Mouse (Mus musculus) stomach, adult 2 months (tissue): ENCODE measurements around the gene Ly6g6e. TPM values are rescaled to one million over a fixed set of nuclear protein-coding genes. Genes with fewer than 3 reads are reported as not detected.

Experiments
- polyA plus RNA-seq: library from polyadenylated mRNA; depleted of rRNA; stranded (reverse); fragments of >200 nt; gene quantifications from 2 replicates; pipeline ENCODE4 v1.2.3, GENCODE M21; 2012; rRNA removed

Ly6g6e gene
- polyA plus RNA-seq, 1 experiment = 112 TPM

Other genes with a start within 250 kb of the Ly6g6e start
- gene Stk19, start 240.0 kb upstream of the Ly6g6e start, polyA plus RNA-seq = 31.6 and 34.6 TPM in 2 replicates
- 34.4 and 36.4 TPM in 2 replicates for gene Dxo, start 239.9 kb upstream of the Ly6g6e start, polyA plus RNA-seq
- gene Skiv2l, start 226.7 kb upstream of the Ly6g6e start, polyA plus RNA-seq = 44.5 and 47.7 TPM in 2 replicates
- gene Nelfe, start 226.5 kb upstream of the Ly6g6e start, polyA plus RNA-seq = 11.5 and 13.1 TPM in 2 replicates
- 1.7 and 2.0 TPM in 2 replicates for gene Cfb, start 214.4 kb upstream of the Ly6g6e start, polyA plus RNA-seq
- 3.6 and 3.9 TPM in 2 replicates for gene Zbtb12, start 197.4 kb upstream of the Ly6g6e start, polyA plus RNA-seq
- not detected in 2 replicates for gene Gm20547, start 194.9 kb upstream of the Ly6g6e start, polyA plus RNA-seq
- 1.9 and 2.3 TPM in 2 replicates for gene C2, start 178.6 kb upstream of the Ly6g6e start, polyA plus RNA-seq
- 126 and 127 TPM in 2 replicates for gene Ehmt2, start 178.4 kb upstream of the Ly6g6e start, polyA plus RNA-seq
- gene Slc44a4, start 162.4 kb upstream of the Ly6g6e start, polyA plus RNA-seq = 48.6 and 48.7 TPM in 2 replicates
- gene Neu1, start 145.6 kb upstream of the Ly6g6e start, polyA plus RNA-seq = 30.4 and 43.8 TPM in 2 replicates
- gene Hspa1b, start 117.7 kb upstream of the Ly6g6e start, polyA plus RNA-seq = 31.1 and 45.6 TPM in 2 replicates
- gene Gm20481, start 107.0 kb upstream of the Ly6g6e start, polyA plus RNA-seq = not detected in 2 replicates
- gene Hspa1a, start 104.7 kb upstream of the Ly6g6e start, polyA plus RNA-seq = 16.4 and 25.7 TPM in 2 replicates
- gene Hspa1l, start 104.2 kb upstream of the Ly6g6e start, polyA plus RNA-seq = 0.34 and 0.59 TPM in 2 replicates
- 43.9 and 62.3 TPM in 2 replicates for gene Lsm2, start 95.0 kb upstream of the Ly6g6e start, polyA plus RNA-seq
- 95.5 and 126 TPM in 2 replicates for gene Vars, start 75.9 kb upstream of the Ly6g6e start, polyA plus RNA-seq
- gene Vwa7, start 60.3 kb upstream of the Ly6g6e start, polyA plus RNA-seq = 1.9 and 2.2 TPM in 2 replicates
- 0.58 and 1.9 TPM in 2 replicates for gene Sapcd1, start 48.9 kb upstream of the Ly6g6e start, polyA plus RNA-seq
- gene Msh5, start 30.2 kb upstream of the Ly6g6e start, polyA plus RNA-seq = 2.6 and 5.6 TPM in 2 replicates
- 131 and 147 TPM in 2 replicates for gene Clic1, start 26.9 kb upstream of the Ly6g6e start, polyA plus RNA-seq
- 16.3 and 20.7 TPM in 2 replicates for gene Ddah2, start 17.9 kb upstream of the Ly6g6e start, polyA plus RNA-seq
- 243 and 312 TPM in 2 replicates for gene Ly6g6c, start 11.5 kb upstream of the Ly6g6e start, polyA plus RNA-seq
- gene Mpig6b, start 10.7 kb upstream of the Ly6g6e start, polyA plus RNA-seq = 0.42 and 0.65 TPM in 2 replicates
- 5.1 and 6.4 TPM in 2 replicates for gene Ly6g6d, start 1.2 kb downstream of the Ly6g6e start, polyA plus RNA-seq
- 1.2 and 2.0 TPM in 2 replicates for gene Ly6g6f, start 8.7 kb downstream of the Ly6g6e start, polyA plus RNA-seq
- gene Abhd16a, start 12.4 kb downstream of the Ly6g6e start, polyA plus RNA-seq = 88.7 and 152 TPM in 2 replicates
- gene Ly6g5c, start 31.4 kb downstream of the Ly6g6e start, polyA plus RNA-seq = 1.4 TPM in 1 of 2 replicates, not detected in the other
- 1.2 and 2.2 TPM in 2 replicates for gene Ly6g5b, start 38.5 kb downstream of the Ly6g6e start, polyA plus RNA-seq
- gene Gpank1, start 44.6 kb downstream of the Ly6g6e start, polyA plus RNA-seq = 9.3 and 11.8 TPM in 2 replicates
- gene Csnk2b, start 45.2 kb downstream of the Ly6g6e start, polyA plus RNA-seq = 258 and 301 TPM in 2 replicates
- 13.7 and 19.0 TPM in 2 replicates for gene D17H6S53E, start 49.5 kb downstream of the Ly6g6e start, polyA plus RNA-seq
- gene Apom, start 55.1 kb downstream of the Ly6g6e start, polyA plus RNA-seq = 0.08 and 0.20 TPM in 2 replicates
- 92.9 and 94.1 TPM in 2 replicates for gene Bag6, start 58.3 kb downstream of the Ly6g6e start, polyA plus RNA-seq
- gene Prrc2a, start 88.0 kb downstream of the Ly6g6e start, polyA plus RNA-seq = 262 and 284 TPM in 2 replicates
- 0.11 and 0.48 TPM in 2 replicates for gene Aif1, start 99.2 kb downstream of the Ly6g6e start, polyA plus RNA-seq
- 3.7 and 6.5 TPM in 2 replicates for gene Lst1, start 111.5 kb downstream of the Ly6g6e start, polyA plus RNA-seq
- gene Ltb, start 117.5 kb downstream of the Ly6g6e start, polyA plus RNA-seq = 1.5 and 5.7 TPM in 2 replicates
- 0.24 and 0.42 TPM in 2 replicates for gene Tnf, start 125.1 kb downstream of the Ly6g6e start, polyA plus RNA-seq
- gene Lta, start 128.4 kb downstream of the Ly6g6e start, polyA plus RNA-seq = 0.10 and 0.36 TPM in 2 replicates
- gene Gm16181, start 143.9 kb downstream of the Ly6g6e start, polyA plus RNA-seq = 0.42 TPM in 1 of 2 replicates, not detected in the other
- 1.3 and 1.7 TPM in 2 replicates for gene Atp6v1g2, start 156.8 kb downstream of the Ly6g6e start, polyA plus RNA-seq
- 15.7 and 37.5 TPM in 2 replicates for gene Nfkbil1, start 158.9 kb downstream of the Ly6g6e start, polyA plus RNA-seq
- 74.9 and 91.6 TPM in 2 replicates for gene Ddx39b, start 164.8 kb downstream of the Ly6g6e start, polyA plus RNA-seq
- 243 and 319 TPM in 2 replicates for gene H2-D1, start 185.8 kb downstream of the Ly6g6e start, polyA plus RNA-seq
- 0.04 TPM in 1 of 2 replicates, not detected in the other for gene H2-Q1, start 243.5 kb downstream of the Ly6g6e start, polyA plus RNA-seq